8 mouse cellular contexts compared by ENCODE assay signal in the genomic region with DNA sequence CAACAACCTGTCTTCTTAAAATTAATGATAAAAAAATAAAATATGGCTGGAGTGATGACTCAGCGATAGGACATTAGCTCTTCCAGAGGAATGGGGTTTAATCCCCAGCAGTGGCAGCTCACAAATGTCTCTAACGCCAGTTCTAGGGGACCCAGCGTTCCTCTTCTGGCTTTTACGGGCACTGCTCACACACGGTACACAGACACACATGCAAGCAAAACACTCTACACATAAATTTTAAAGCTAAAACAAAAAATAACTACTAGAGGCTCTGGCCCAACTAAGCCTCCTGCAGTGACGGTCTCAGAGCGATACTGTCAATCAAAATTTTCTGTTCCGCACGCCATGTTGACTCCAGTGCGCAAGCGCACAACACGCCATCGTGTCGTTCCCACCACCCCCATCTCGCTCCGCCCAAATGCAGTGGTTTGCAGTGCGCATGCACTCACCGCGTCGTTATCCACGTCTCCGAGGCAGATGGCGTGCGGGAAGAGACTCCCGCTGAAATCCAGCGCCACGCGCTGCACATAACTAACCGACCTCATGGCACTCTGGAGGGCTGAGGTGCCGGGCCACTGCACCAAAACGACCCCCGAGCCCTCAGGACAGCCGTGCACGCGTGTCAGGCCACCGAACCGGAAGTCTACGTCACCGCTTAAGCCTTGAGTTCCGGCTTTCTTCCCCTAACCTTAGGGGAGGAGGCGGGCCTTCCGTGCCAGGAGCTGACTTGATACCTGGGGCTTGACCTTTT. TPM values are rescaled to one million over a fixed set of nuclear protein-coding genes. Genes with fewer than 3 reads are reported as not detected.
DNase-seq lines count a peak whose midpoint lies in the region; ATAC-seq and TF ChIP-seq lines count a peak whose summit lies in the region.

Gene Itfg2 (minus strand): TSS at position 663 of the 751 bp plus-strand sequence.

- CTCF ChIA-PET in Patski (lab: Charles Lee): interaction anchor here (0.8 to 2.0 kb wide), 4 partner anchors 7 to 55 kb away, joined by 3 to 6 read pairs (median 4); no protein-coding TSS in a partner anchor

- H3K36me3 ChIP-seq in hindbrain, embryonic 14.5 days (replicated peaks; ENCODE audit: control insufficient read depth, insufficient read depth): peaks cover 19% of the 10 kb centered on the region

- H3K4me3 ChIP-seq in hindbrain, embryonic 14.5 days (replicated peaks; ENCODE audit: low read length): peak within 1 kb of the TSS; percentile 67

- ATAC-seq in Patski: peak; percentile 88
- peak; percentile 96 for ATAC-seq in hindbrain, embryonic 14.5 days (ENCODE audit: low FRiP score)

- POLR2A ChIA-PET in Patski (lab: Charles Lee): interaction anchor here (0.6 to 1.0 kb wide), 2 partner anchors 9 to 76 kb away, joined by 3 to 5 read pairs; no protein-coding TSS in a partner anchor

- peak within 1 kb of the TSS; percentile 67 for H3K4me2 ChIP-seq in hindbrain, embryonic 14.5 days (replicated peaks)

- H3K27ac ChIP-seq in hindbrain, embryonic 14.5 days: peak within 1 kb of the TSS; percentile 100

- WGBS in hindbrain, embryonic 14.5 days: under 1% methylated on average over 42 of the region's 42 CpGs

- H3K9me3 ChIP-seq in hindbrain, embryonic 14.5 days (ENCODE audit: control insufficient read depth, low read length): no peaks in the 10 kb centered on the region

- TF ChIP-seq CTCF in Patski (IDR thresholded peaks at IDR 0.05): no peak

- peak; percentile 77 for DNase-seq in Patski (ENCODE audit: low read depth, low spot score)
- peak; percentile 96 to 97 for DNase-seq in cerebellum, postnatal 14 days
- DNase-seq in frontal cortex, postnatal 25 days (ENCODE audit: low spot score in 2 of 2): peak; percentile 94 to 96
- peak; percentile 97 for DNase-seq in hindbrain, embryonic 14.5 days (ENCODE audit: low spot score)
- DNase-seq in layer of hippocampus, postnatal 36 days: peak; percentile 96
- peak; percentile 98 for DNase-seq in lung, postnatal 36 days
- peak; percentile 98 for DNase-seq in retina, postnatal 1 day
- DNase-seq in urinary bladder, adult 18-20 months (ENCODE audit: low spot score in 2 of 2): peak; percentile 92 to 95

- peaks cover 10% of the 10 kb centered on the region for H3K4me1 ChIP-seq in hindbrain, embryonic 14.5 days (replicated peaks; ENCODE audit: control insufficient read depth, insufficient read depth, low read length)

- in situ Hi-C loops in Patski (cut with MboI; ENCODE audit: low pct_unique_long_range_greater_than_20kb): loop anchor here (25.0 kb wide), 1 partner anchor 1087 kb away; no protein-coding TSS in a partner anchor

- H3K9ac ChIP-seq in hindbrain, embryonic 14.5 days: peak within 1 kb of the TSS; percentile 90

- no peaks in the 10 kb centered on the region for H3K27me3 ChIP-seq in Patski
- H3K27me3 ChIP-seq in hindbrain, embryonic 14.5 days (ENCODE audit: control insufficient read depth, insufficient read depth, low read length): no peaks in the 10 kb centered on the region

RNA-seq across cellular contexts. Expression of gene Itfg2, which starts in this region (rescaled TPM):
- 20.4 TPM for polyA plus RNA-seq in Patski (2021)
- 36.0 and 39.4 TPM in 2 replicates for polyA plus RNA-seq in hindbrain, embryonic 14.5 days (2014; fragmentation: Nextera tagmentation; extraction: Ambion mirVana)
- total RNA-seq in layer of hippocampus, postnatal 36 days (2021): 10 to 100 TPM; 18.2 to 25.4 TPM

Comparison
In these comparisons a context has a peak if more than half of its experiments do, and no peak if none do; other contexts are left out.
1. Peak in every context shown above with its lines: DNase-seq, ATAC-seq, H3K4me3 ChIP-seq and H3K27ac ChIP-seq.